In genomic region chr5:139948552-139948951, GRCm38 (mm10) we compare ENCODE assay signal across 20 mouse cellular contexts. TPM values are rescaled to one million over a fixed set of nuclear protein-coding genes. Genes with fewer than 3 reads are reported as not detected.
DNase-seq lines count a peak whose midpoint lies in the region; ATAC-seq lines count a peak whose summit lies in the region.
"Had no signal": no experiment of that assay in that cellular context is flagged by ENCODE, and none has a peak within 500 bp of the region (broad histone marks: within the 10 kb centered on the region; RNA-seq: fewer than 3 reads in every experiment).

No protein-coding gene starts in this region.

- no peak overlapping the region for H3K9ac ChIP-seq in forebrain, embryonic 16.5 days (replicated peaks; ENCODE audit: low read depth, low read length)
- no peak overlapping the region for H3K9ac ChIP-seq in hindbrain, embryonic 16.5 days (ENCODE audit: low read depth, low read length)
- no peak overlapping the region for H3K9ac ChIP-seq in intestine, embryonic 15.5 days
- H3K9ac ChIP-seq: embryonic facial prominence, embryonic 12.5 days; heart, embryonic 12.5 days; liver, embryonic 14.5 days; midbrain, embryonic 12.5 days had no signal

- no peaks in the 10 kb centered on the region for H3K27me3 ChIP-seq in forebrain, embryonic 10.5 days (ENCODE audit: poor library complexity, severe bottlenecking)
- H3K27me3 ChIP-seq in forebrain, embryonic 16.5 days (replicated peaks; ENCODE audit: control insufficient read depth, insufficient read depth, low read length) = no peaks in the 10 kb centered on the region
- H3K27me3 ChIP-seq in hindbrain, embryonic 16.5 days (replicated peaks; ENCODE audit: control insufficient read depth, insufficient read depth, low read length) = no peaks in the 10 kb centered on the region
- no peaks in the 10 kb centered on the region for H3K27me3 ChIP-seq in intestine, embryonic 15.5 days (replicated peaks)
- H3K27me3 ChIP-seq: embryonic facial prominence, embryonic 12.5 days; midbrain, embryonic 12.5 days had no signal

- peaks cover 38% of the 10 kb centered on the region for H3K4me1 ChIP-seq in forebrain, embryonic 10.5 days
- H3K4me1 ChIP-seq in forebrain, embryonic 16.5 days (replicated peaks; ENCODE audit: control insufficient read depth, insufficient read depth, low read length) = peaks cover 21% of the 10 kb centered on the region
- H3K4me1 ChIP-seq in hindbrain, embryonic 16.5 days (ENCODE audit: control insufficient read depth, insufficient read depth, low read depth, low read length) = peaks cover 17% of the 10 kb centered on the region
- 0 out of 2 replicates have a peak, but pooled peaks cover 4% of the 10 kb centered on the region for H3K4me1 ChIP-seq in intestine, embryonic 15.5 days (replicated peaks)
- H3K4me1 ChIP-seq: heart, embryonic 12.5 days had no signal

- H3K4me3 ChIP-seq in forebrain, embryonic 10.5 days = no peak overlapping the region
- no peak overlapping the region for H3K4me3 ChIP-seq in forebrain, embryonic 16.5 days (replicated peaks; ENCODE audit: low read length)
- no peak overlapping the region for H3K4me3 ChIP-seq in hindbrain, embryonic 16.5 days (ENCODE audit: low read length)
- H3K4me3 ChIP-seq in intestine, embryonic 15.5 days (replicated peaks) = no peak overlapping the region
- H3K4me3 ChIP-seq: embryonic facial prominence, embryonic 12.5 days; heart, embryonic 12.5 days; limb, embryonic 10.5 days; midbrain, embryonic 12.5 days had no signal

- no peaks in the 10 kb centered on the region for H3K9me3 ChIP-seq in forebrain, embryonic 10.5 days
- no peaks in the 10 kb centered on the region for H3K9me3 ChIP-seq in forebrain, embryonic 16.5 days (ENCODE audit: control insufficient read depth, low read length)
- no peaks in the 10 kb centered on the region for H3K9me3 ChIP-seq in hindbrain, embryonic 16.5 days (ENCODE audit: control insufficient read depth, low read length)
- H3K9me3 ChIP-seq in intestine, embryonic 15.5 days = no peaks in the 10 kb centered on the region
- H3K9me3 ChIP-seq: embryonic facial prominence, embryonic 12.5 days; heart, embryonic 12.5 days; limb, embryonic 10.5 days; midbrain, embryonic 12.5 days had no signal

- H3K27ac ChIP-seq in forebrain, embryonic 10.5 days = 0 out of 2 replicates have a peak overlapping the region, but pooled peaks have one; percentile 60
- no peak overlapping the region for H3K27ac ChIP-seq in forebrain, embryonic 16.5 days (ENCODE audit: low read length)
- no peak overlapping the region for H3K27ac ChIP-seq in hindbrain, embryonic 16.5 days (ENCODE audit: low read depth, low read length)
- no peak overlapping the region for H3K27ac ChIP-seq in intestine, embryonic 15.5 days
- H3K27ac ChIP-seq: embryonic facial prominence, embryonic 12.5 days; liver, embryonic 14.5 days; midbrain, embryonic 12.5 days had no signal

- no peak overlapping the region for H3K4me2 ChIP-seq in forebrain, embryonic 16.5 days (ENCODE audit: low read length)
- no peak overlapping the region for H3K4me2 ChIP-seq in hindbrain, embryonic 16.5 days (ENCODE audit: low read length)
- H3K4me2 ChIP-seq in intestine, embryonic 15.5 days (replicated peaks) = no peak overlapping the region
- H3K4me2 ChIP-seq: embryonic facial prominence, embryonic 12.5 days; heart, embryonic 12.5 days; midbrain, embryonic 12.5 days had no signal

- ATAC-seq in forebrain, embryonic 16.5 days = no peak
- ATAC-seq in hindbrain, embryonic 16.5 days = peak; percentile 40; the same call in 1 of the 2 replicates
- no peak for ATAC-seq in intestine, embryonic 15.5 days

- no peaks in the 10 kb centered on the region for H3K36me3 ChIP-seq in forebrain, embryonic 10.5 days (replicated peaks)
- H3K36me3 ChIP-seq in forebrain, embryonic 16.5 days (ENCODE audit: control insufficient read depth, insufficient read depth) = no peaks in the 10 kb centered on the region
- H3K36me3 ChIP-seq in hindbrain, embryonic 16.5 days (ENCODE audit: control insufficient read depth, insufficient read depth, low read length) = no peaks in the 10 kb centered on the region
- H3K36me3 ChIP-seq in intestine, embryonic 15.5 days = no peaks in the 10 kb centered on the region
- H3K36me3 ChIP-seq: embryonic facial prominence, embryonic 12.5 days; heart, embryonic 12.5 days; limb, embryonic 10.5 days; midbrain, embryonic 12.5 days had no signal

- DNase-seq in forebrain, embryonic 10.5 days (ENCODE audit: extremely low spot score, low spot score) = no peak
- DNase-seq in right cerebral cortex, postnatal 10 days (ENCODE audit: low spot score in 2 of 2) = peak; percentile 60 to 64
- DNase-seq in right cerebral cortex, postnatal 14 days = no peak
- no peak for DNase-seq in adrenal gland, postnatal 25 days
- no peak for DNase-seq in urinary bladder, postnatal 25 days (ENCODE audit: low spot score)
- DNase-seq: adrenal gland, adult 8-10 months; gastrocnemius, postnatal 10 days; heart, postnatal 4 days; kidney, adult 18-20 months; kidney, postnatal 36 days; lung, postnatal 36 days; thymus, postnatal 14 days had no signal

- WGBS in forebrain, embryonic 10.5 days = 91% methylated on average over 4 of the region's 4 CpGs
- 65% methylated on average over 4 of the region's 4 CpGs for WGBS in forebrain, embryonic 16.5 days
- WGBS in hindbrain, embryonic 16.5 days = 65% methylated on average over 4 of the region's 4 CpGs
- 87% methylated on average over 4 of the region's 4 CpGs for WGBS in intestine, embryonic 15.5 days

RNA-seq across cellular contexts. Expression of gene Elfn1, which starts 40.8 kb away (rescaled TPM):
- polyA plus RNA-seq in forebrain, embryonic 10.5 days (2016; fragmentation: Nextera tagmentation; extraction: Ambion mirVana) = 0.07 and 0.32 TPM in 2 replicates
- 2.4 and 3.2 TPM in 2 replicates for polyA plus RNA-seq in forebrain, embryonic 16.5 days (2015; fragmentation: Nextera tagmentation; extraction: Ambion mirVana)
- 2.8 and 3.7 TPM in 2 replicates for polyA plus RNA-seq in hindbrain, embryonic 16.5 days (2015; fragmentation: Nextera tagmentation; extraction: Ambion mirVana)
- total RNA-seq in adrenal gland, postnatal 25 days (2021) = 16.4 and 17.0 TPM in 2 replicates
- polyA plus RNA-seq in intestine, embryonic 15.5 days (2015; fragmentation: Nextera tagmentation; extraction: Ambion mirVana) = 0.19 and 0.20 TPM in 2 replicates

Comparison
In these comparisons a context has a peak if more than half of its experiments do, and no peak if none do; other contexts are left out.
1. DNase-seq: peak in right cerebral cortex, postnatal 10 days (2 of 2); none in forebrain, embryonic 10.5 days (single experiment), right cerebral cortex, postnatal 14 days (single experiment), adrenal gland, postnatal 25 days (single experiment) and urinary bladder, postnatal 25 days (single experiment).